Mouse (Mus musculus) limb, embryonic 10.5 days (tissue): ENCODE data around the gene Xrcc4. TPM values are rescaled to one million over a fixed set of nuclear protein-coding genes. Genes with fewer than 3 reads are reported as not detected.

Source experiments
- DNase-seq: peaks from one replicate; pipeline ENCODE4 v3.0.0-alpha.2; 2017; ENCODE audit warnings: low spot score
- H3K27ac ChIP-seq: fragments of 300-500 bp; sonication (generic); 2 replicates; pipeline ENCODE4 v1.5.1; 2016; ENCODE audit warnings: mild to moderate bottlenecking
- H3K27me3 ChIP-seq: fragments of 300-500 bp; sonication (generic); 2 replicates; pipeline ENCODE4 v1.6.1; 2016; ENCODE audit warnings: low read depth, mild to moderate bottlenecking; ENCODE audit not compliant: poor library complexity, severe bottlenecking
- H3K36me3 ChIP-seq: fragments of 300-500 bp; sonication (generic); 2 replicates; pipeline ENCODE4 v1.6.1; 2016; ENCODE audit warnings: mild to moderate bottlenecking, moderate library complexity
- H3K4me1 ChIP-seq: fragments of 300-500 bp; sonication (generic); 2 replicates; pipeline ENCODE4 v1.6.1; 2016
- H3K4me3 ChIP-seq: fragments of 300-500 bp; sonication (generic); 2 replicates; pipeline ENCODE4 v1.5.1; 2016; ENCODE audit warnings: mild to moderate bottlenecking, moderate library complexity
- H3K9me3 ChIP-seq: fragments of 300-500 bp; sonication (generic); replicated peaks from 2 replicates; pipeline ENCODE4 v1.6.1; 2016; ENCODE audit warnings: mild to moderate bottlenecking
- WGBS: fragments of 180-500 bp; shearing (Covaris S2); methylation state at CpG from one replicate; pipeline ENCODE4 v1.1.7; 2016; 5-methylcytosine and 5-hydroxymethylcytosine counted together
- polyA plus RNA-seq: library from polyadenylated mRNA; unstranded; fragments of >200 nt; fragmentation: Nextera tagmentation; extraction: Ambion mirVana; gene quantifications from 2 replicates; pipeline ENCODE4 v1.2.1, GENCODE M21; 2016

The Xrcc4 gene
- polyA plus RNA-seq, 1 experiment from 2014 or later, result 8.1 TPM

DNA sequence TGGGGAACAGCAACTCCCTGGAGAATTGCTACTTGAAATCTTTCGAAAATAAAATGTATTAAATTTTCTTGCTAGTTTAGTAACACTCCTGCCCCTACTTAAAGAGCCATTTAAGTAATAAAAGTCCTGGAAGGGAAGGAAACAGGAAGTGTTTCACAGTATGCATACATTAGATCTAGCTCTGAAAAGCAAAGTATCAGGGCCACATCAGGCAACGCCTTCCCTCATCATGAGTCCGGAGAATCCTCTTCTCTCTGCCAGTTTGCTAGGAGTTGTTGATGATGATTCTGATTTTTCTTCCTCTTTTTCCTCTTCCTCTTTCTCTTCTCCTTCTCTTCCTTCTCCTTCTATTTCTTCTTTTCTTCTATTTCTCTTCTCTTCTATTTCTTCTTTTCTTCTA, 250.8 kb downstream of the Xrcc4 start:
- Histone ChIP-seq H3K4me1 (peaks cover 7% of the 10 kb centered on the region), H3K4me3 (no peak overlapping the region), H3K27ac (no peak overlapping the region), H3K27me3 (no peaks in the 10 kb centered on the region), H3K36me3 (no peaks in the 10 kb centered on the region), H3K9me3 (no peaks in the 10 kb centered on the region)
- DNase-seq, result no peak
- WGBS, result 91% methylated on average over 3 of the region's 3 CpGs

DNA sequence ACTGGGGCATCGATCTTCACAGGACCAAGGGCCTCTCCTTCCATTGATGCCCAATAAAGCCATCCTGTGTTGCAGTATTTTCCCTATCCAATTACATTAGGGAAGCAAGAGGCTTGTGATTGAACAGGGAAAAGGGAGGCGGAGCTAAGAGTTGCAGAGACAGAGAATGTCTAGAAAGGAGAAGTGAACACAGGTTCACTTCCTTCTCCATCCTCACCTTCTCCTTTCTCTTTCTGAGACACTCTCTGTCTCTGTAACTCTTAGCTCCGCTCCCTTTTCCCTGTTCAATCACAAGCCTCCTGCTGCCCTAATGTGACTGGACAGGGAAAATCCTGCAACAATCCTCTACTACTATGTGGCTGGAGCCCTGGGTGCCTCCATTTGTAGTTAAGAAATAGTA, 254.9 kb downstream of the Xrcc4 start:
- no peak for DNase-seq
- Histone ChIP-seq H3K27me3 (no peaks in the 10 kb centered on the region), H3K4me1 (peaks cover 22% of the 10 kb centered on the region), H3K4me3 (no peak overlapping the region), H3K27ac (no peak overlapping the region), H3K9me3 (no peaks in the 10 kb centered on the region), H3K36me3 (no peaks in the 10 kb centered on the region)
- 87% methylated on average over 3 of the region's 3 CpGs for WGBS

DNA sequence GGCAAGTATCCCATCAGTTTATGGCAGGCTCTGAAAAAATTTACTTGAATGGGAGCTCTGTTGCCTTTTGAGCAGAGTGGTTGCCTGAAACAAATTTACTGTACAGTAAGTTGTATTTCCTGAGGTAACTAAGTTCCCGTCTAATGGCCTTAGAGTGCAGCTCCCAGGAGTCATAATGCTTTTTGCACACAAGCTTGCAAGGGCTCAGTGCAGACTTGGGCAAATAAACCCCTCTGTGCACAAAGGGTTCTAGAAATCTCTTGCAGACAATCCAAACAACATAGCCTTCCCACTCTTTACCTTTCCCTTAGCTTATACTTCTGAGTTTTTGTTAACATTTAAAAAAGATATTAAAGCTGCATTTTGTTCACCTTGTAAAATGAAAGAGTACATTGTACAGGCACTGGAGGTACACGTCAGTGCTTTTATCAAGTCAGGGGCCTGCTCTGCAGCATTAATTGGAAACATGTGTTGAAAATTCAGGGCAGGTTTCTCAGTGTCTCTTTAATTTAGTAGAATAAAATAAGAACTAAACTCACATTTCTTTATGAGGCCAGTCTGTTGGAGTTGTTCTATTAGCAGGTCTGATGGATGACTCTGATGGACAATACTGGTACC, 256.2 kb downstream of the Xrcc4 start:
- 14% methylated on average over 2 of the region's 2 CpGs for WGBS
- Histone ChIP-seq H3K4me3 (no peak overlapping the region), H3K27me3 (no peaks in the 10 kb centered on the region), H3K36me3 (no peaks in the 10 kb centered on the region), H3K4me1 (peaks cover 22% of the 10 kb centered on the region), H3K9me3 (no peaks in the 10 kb centered on the region), H3K27ac (peak overlapping the region; percentile 74)
- peak; percentile 34 for DNase-seq

DNA sequence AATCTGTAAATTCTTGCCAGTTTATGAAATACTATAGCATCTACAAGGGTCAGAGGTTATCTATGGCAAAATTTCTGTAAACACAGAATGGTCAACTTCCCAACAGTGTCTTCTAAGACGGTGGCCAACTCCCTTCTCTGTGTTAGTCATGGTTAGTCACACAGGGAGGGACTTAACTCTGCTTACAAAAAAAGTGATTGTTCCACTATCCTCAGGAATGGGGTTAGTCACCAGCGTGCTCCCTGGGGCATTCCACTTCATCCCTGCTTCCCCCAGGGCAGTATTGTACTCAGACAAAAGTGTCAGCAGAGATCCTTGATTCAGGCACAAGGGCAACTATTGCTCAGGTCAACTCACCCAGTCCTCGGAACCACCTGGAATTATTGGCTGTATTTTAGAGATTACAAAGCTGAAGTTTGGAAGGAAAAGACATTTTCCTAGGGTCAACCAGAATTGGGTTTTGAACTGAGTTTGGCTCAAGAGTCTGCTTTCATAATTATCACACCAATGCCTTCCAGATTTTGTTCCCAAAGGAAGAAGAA, 260.9 kb downstream of the Xrcc4 start:
- Histone ChIP-seq H3K36me3 (no peaks in the 10 kb centered on the region), H3K27ac (no peak overlapping the region), H3K4me1 (peaks cover 13% of the 10 kb centered on the region), H3K4me3 (no peak overlapping the region), H3K27me3 (no peaks in the 10 kb centered on the region), H3K9me3 (no peaks in the 10 kb centered on the region)
- no peak for DNase-seq
- WGBS, result 67% methylated on average over 3 of the region's 3 CpGs

DNA sequence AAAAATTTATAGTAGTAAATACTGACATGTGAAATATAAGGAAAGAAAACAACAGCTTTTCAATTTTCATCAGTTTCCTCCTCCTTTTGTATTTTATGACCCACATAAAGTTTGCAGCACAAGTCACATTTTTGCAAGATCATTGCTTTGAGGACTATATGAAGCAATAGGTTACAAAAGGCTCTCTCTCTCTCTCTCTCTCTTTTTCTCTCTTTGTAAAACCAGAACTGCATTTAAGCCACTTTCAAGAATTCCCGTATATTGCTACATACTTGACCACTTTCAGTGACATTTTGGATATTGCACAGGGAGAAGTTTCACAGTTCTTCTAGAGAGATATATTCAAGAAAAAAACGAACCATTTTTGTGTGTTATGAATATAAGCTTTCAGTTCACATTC, 261.6 kb downstream of the Xrcc4 start:
- 82% methylated on average over 2 of the region's 2 CpGs for WGBS
- Histone ChIP-seq H3K4me1 (peaks cover 7% of the 10 kb centered on the region), H3K27me3 (no peaks in the 10 kb centered on the region), H3K27ac (no peak overlapping the region), H3K36me3 (no peaks in the 10 kb centered on the region), H3K4me3 (no peak overlapping the region), H3K9me3 (no peaks in the 10 kb centered on the region)
- DNase-seq, result no peak

DNA sequence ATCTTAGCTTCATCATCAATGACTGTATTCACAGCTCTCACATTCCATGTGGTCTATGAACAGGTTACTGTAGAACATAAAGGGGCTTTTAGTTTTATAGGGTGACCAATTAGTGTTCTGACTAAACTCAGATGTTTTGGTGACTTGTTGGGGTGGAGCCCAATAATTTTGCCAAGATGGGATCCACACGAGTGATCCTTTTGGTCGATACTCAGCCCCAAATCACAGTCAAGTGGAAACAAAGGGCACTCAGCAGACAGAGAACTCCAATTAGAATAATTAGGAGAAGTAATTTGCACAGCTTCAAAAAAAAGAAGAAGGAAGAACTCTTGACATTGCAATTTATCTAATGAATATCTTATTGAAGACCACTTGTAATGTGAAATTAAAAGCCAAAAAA, 274.9 kb downstream of the Xrcc4 start:
- H3K4me3 ChIP-seq, result no peak overlapping the region
- H3K9me3 ChIP-seq, result no peaks in the 10 kb centered on the region
- no peaks in the 10 kb centered on the region for H3K36me3 ChIP-seq
- no peaks in the 10 kb centered on the region for H3K4me1 ChIP-seq
- H3K27me3 ChIP-seq, result no peaks in the 10 kb centered on the region
- WGBS, result 75% methylated on average over 2 of the region's 2 CpGs
- DNase-seq, result no peak
- no peak overlapping the region for H3K27ac ChIP-seq

DNA sequence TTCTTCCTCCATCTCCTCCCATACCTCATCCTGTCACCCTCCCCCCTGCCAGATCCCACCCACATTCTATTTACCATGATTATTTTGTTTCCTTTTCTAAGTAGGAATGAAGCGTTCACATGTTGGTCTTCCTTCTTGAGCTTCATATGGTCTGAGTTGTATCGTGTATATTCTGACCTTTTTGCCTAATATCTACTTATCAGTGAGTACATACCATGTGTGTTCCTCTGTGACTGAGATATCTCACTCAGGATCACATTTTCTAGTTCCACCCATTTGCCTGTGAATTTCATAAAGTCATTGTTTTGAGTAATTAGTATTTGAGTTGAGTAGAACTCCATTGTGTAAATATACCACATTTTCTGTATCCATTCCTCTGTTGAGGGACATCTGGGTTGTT, 277.2 kb downstream of the Xrcc4 start:
- DNase-seq, result no peak
- H3K4me1 ChIP-seq, result no peaks in the 10 kb centered on the region
- H3K9me3 ChIP-seq, result no peaks in the 10 kb centered on the region
- no peaks in the 10 kb centered on the region for H3K27me3 ChIP-seq
- no peak overlapping the region for H3K4me3 ChIP-seq
- no peaks in the 10 kb centered on the region for H3K36me3 ChIP-seq
- no peak overlapping the region for H3K27ac ChIP-seq
- WGBS, result 88% methylated on average over 2 of the region's 2 CpGs

DNA sequence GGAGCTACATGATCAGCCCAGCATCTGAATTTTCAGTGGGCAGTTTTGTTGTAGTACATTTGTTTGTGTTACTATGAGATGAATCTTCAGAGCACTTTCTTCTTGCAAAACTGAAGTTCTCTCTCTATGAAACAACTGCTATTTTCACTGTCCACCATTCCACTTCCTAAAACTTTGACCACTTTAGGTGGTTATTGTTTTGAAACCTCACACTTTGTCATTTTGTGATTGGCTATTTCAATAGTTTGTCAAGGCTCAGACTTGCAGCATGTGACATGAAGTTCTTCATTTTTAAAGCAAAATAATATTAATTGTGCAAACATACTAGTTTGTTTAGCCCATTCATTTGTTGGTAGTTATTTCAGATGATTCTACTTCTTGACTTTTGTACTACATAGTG, 280.4 kb downstream of the Xrcc4 start:
- no peak for DNase-seq
- Histone ChIP-seq H3K9me3 (no peaks in the 10 kb centered on the region), H3K27me3 (no peaks in the 10 kb centered on the region), H3K27ac (no peak overlapping the region), H3K4me3 (no peak overlapping the region), H3K4me1 (no peaks in the 10 kb centered on the region), H3K36me3 (no peaks in the 10 kb centered on the region)

DNA sequence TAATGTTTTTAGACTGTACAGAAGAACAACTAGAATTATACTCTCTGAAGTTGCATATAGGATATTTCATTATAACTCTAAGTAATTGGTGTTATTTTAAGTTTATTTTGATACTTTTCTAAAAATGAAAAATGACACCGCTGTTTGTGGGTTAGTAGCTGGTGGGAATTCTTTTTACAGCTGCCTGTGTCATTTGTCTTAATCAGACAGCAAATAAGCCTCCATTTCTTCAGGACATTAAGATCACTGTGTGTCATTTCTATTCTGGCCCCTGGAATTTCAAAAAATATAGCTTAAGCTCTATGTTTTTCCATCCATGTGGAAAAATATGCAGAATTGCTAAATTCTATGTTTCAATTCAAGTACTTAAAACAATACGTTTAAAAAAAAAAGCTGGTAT, 287.5 kb downstream of the Xrcc4 start:
- Histone ChIP-seq H3K27me3 (no peaks in the 10 kb centered on the region), H3K4me3 (no peak overlapping the region), H3K27ac (no peak overlapping the region), H3K9me3 (no peaks in the 10 kb centered on the region), H3K36me3 (no peaks in the 10 kb centered on the region), H3K4me1 (peaks cover 9% of the 10 kb centered on the region)
- DNase-seq, result no peak
- 92% methylated on average over 2 of the region's 2 CpGs for WGBS

DNA sequence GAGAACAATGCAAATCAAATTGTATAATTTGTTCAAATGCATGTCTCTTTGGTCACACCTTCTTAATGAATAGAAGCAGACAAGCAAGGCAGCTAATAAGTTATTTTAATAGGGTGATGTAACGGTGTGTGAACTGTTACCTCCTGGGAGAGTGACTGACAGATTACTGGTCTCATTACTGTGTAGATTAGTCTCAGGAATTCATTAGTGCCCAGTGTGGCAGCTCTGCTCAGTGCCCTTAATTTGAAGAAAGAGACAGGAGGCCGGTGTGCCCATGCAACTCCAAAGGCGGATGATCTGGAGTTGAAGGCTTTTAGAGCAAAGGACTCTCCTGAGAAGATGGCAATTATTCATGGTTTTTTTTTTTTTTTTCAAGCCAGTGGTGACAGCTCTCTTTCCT, 291.7 kb downstream of the Xrcc4 start:
- no peaks in the 10 kb centered on the region for H3K27me3 ChIP-seq
- no peaks in the 10 kb centered on the region for H3K36me3 ChIP-seq
- peaks cover 9% of the 10 kb centered on the region for H3K4me1 ChIP-seq
- WGBS, result 26% methylated on average over 3 of the region's 3 CpGs
- no peak for DNase-seq
- no peak overlapping the region for H3K4me3 ChIP-seq
- H3K9me3 ChIP-seq, result no peaks in the 10 kb centered on the region
- no peak overlapping the region for H3K27ac ChIP-seq

DNA sequence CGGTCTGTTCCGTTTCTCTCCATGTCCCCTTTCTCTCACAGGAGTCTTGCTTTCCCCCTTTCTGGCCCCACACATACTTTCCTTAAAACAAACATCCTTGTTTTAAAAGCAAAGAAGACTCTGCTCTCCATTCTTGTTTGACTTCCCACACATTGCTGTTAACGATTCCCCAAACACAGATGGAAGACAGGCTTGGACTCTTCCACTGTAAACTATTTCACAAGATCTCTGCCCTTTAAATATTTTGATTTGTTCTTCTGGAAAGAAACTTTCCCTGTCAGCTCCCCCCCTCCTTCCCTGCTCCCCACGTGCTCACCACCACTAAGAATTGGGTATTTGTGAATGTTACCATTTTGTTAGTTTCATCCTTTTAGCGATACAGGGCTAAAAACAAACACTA, 297.9 kb downstream of the Xrcc4 start:
- H3K36me3 ChIP-seq, result no peaks in the 10 kb centered on the region
- H3K4me1 ChIP-seq, result 0 out of 2 replicates have a peak, but pooled peaks cover 3% of the 10 kb centered on the region
- WGBS, result 71% methylated on average over 5 of the region's 5 CpGs
- no peak for DNase-seq
- H3K9me3 ChIP-seq, result no peaks in the 10 kb centered on the region
- H3K27ac ChIP-seq, result no peak overlapping the region
- H3K4me3 ChIP-seq, result no peak overlapping the region
- no peaks in the 10 kb centered on the region for H3K27me3 ChIP-seq

DNA sequence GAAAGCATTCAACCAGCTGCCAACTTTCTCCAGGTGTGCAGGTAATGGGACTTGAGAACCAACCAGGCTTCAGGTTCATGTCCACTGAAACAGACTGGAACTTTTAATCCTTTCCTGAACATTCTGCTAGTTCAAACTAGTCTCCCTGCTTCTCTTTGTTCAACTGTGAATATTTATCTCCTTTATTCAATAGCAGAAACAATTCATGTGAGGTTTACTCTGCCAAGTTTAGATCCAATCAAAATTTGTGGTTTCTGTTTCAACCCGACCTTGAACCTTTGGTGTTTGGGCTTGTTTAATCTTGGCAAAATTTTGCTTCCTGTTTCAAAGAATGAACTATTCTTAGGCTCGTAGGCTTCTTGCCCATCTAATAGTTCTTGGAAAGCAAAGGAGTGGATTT, 306.5 kb downstream of the Xrcc4 start:
- H3K9me3 ChIP-seq, result no peaks in the 10 kb centered on the region
- no peak overlapping the region for H3K27ac ChIP-seq
- H3K36me3 ChIP-seq, result no peaks in the 10 kb centered on the region
- 84% methylated on average over 2 of the region's 2 CpGs for WGBS
- no peak for DNase-seq
- no peaks in the 10 kb centered on the region for H3K27me3 ChIP-seq
- H3K4me3 ChIP-seq, result no peak overlapping the region
- H3K4me1 ChIP-seq, result peaks cover 10% of the 10 kb centered on the region

DNA sequence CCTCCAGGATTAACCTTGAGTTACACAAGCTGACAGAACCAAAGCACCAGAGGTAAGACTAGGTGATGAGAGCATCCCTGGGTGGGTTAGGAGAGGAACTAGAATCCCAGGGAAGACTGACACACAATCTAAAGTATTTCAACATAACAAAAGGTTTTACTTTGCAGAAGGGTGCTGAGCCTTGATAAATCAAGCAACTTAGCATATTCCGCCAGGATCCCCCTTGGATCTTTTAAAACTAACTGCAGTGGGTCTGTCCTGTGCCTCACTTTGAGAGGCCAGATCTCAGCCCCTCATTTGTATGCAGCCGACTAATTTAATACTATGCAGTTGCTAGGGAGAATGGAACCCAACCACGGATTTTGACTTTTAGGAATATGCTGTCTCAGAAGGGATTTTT, 309.1 kb downstream of the Xrcc4 start:
- H3K4me3 ChIP-seq, result no peak overlapping the region
- no peak for DNase-seq
- H3K4me1 ChIP-seq, result peaks cover 10% of the 10 kb centered on the region
- no peaks in the 10 kb centered on the region for H3K9me3 ChIP-seq
- H3K36me3 ChIP-seq, result no peaks in the 10 kb centered on the region
- WGBS, result 61% methylated on average over 3 of the region's 3 CpGs
- no peaks in the 10 kb centered on the region for H3K27me3 ChIP-seq
- peak overlapping the region; percentile 3; the same call in 1 of the 2 replicates for H3K27ac ChIP-seq
